ENCODE assay signal across 20 mouse cellular contexts in the genomic region with DNA sequence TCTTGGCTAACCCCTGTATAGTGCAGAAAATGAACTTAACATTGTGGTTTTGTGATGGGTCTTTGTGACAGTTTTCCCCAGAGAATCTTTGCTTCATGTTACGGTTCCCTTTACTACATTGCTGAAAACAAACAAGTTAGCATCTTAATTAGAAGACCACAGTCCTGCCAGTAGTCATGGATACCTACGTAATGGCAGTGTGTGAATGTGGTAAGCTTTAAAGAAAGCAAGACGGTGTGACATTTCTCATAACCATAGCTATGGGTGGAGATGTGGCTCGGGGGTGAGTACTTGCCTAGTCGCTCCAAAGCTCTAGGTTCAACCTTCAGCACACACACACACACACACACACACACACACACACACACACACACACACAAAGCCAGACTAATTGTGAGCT.
"Had no signal": no experiment of that assay in that cellular context is flagged by ENCODE, and none has a peak within 500 bp of the region (broad histone marks: within the 10 kb centered on the region; RNA-seq: fewer than 3 reads in every experiment).

No protein-coding gene starts in this region.

- H3K27ac ChIP-seq: kidney, postnatal 0 days; left cerebral cortex, adult 2 months; limb, embryonic 12.5 days; limb, embryonic 15.5 days; liver, embryonic 14.5 days; macrophage; stomach, embryonic 15.5 days had no signal

- H3K4me1 ChIP-seq: limb, embryonic 12.5 days had no signal

- H3K36me3 ChIP-seq: limb, embryonic 12.5 days; limb, embryonic 15.5 days; stomach, embryonic 15.5 days had no signal

- DNase-seq: kidney, adult 2 months; kidney, postnatal 25 days; layer of hippocampus, postnatal 36 days; liver, postnatal 0 days; lung, embryonic 14.5 days; midbrain, embryonic 14.5 days; right cerebral cortex, adult 18-20 months; right cerebral cortex, postnatal 25 days; spleen, adult 18-20 months; thymus, postnatal 25 days had no signal

- H3K9me3 ChIP-seq: limb, embryonic 12.5 days; limb, embryonic 15.5 days; stomach, embryonic 15.5 days had no signal

- H3K4me2 ChIP-seq: limb, embryonic 12.5 days; limb, embryonic 15.5 days; liver, embryonic 11.5 days; lung, embryonic 14.5 days; stomach, embryonic 15.5 days had no signal

- H3K4me3 ChIP-seq: left cerebral cortex, adult 2 months; limb, embryonic 12.5 days; limb, embryonic 15.5 days; myocyte; stomach, embryonic 15.5 days had no signal

- H3K27me3 ChIP-seq: limb, embryonic 12.5 days; limb, embryonic 15.5 days; stomach, embryonic 15.5 days had no signal

- ATAC-seq: liver, postnatal 0 days; lung, postnatal 0 days had no signal

- H3K9ac ChIP-seq: limb, embryonic 12.5 days; limb, embryonic 15.5 days; liver, embryonic 14.5 days; liver, postnatal 0 days; lung, embryonic 14.5 days; stomach, embryonic 15.5 days had no signal
